Mouse (Mus musculus) spleen, adult 2 months (tissue): Measurements from ENCODE around the gene Stim1. TPM values are rescaled to one million over a fixed set of nuclear protein-coding genes. Genes with fewer than 3 reads are reported as not detected.
A peak's percentile ranks its signal among the peaks of the same experiment; 100 is the strongest.

Source experiments
- DNase-seq, 2 experiments: peaks; one replicate each; pipeline versions ENCODE4 v3.0.0 to v3.0.0-alpha.2; 2012 to 2021; ENCODE audit warnings: low spot score in 2 of 2, low read depth in 1 of 2
- H3K27ac ChIP-seq: fragments of 200-500 bp; 2 replicates; pipeline ENCODE4 v1.5.1; 2012; ENCODE audit warnings: low read length, inconsistent platforms; ENCODE audit not compliant: insufficient read depth
- H3K27me3 ChIP-seq: fragments of 200-500 bp; 2 replicates; pipeline ENCODE4 v1.6.1; 2012; ENCODE audit warnings: mild to moderate bottlenecking, moderate library complexity, low read length, inconsistent platforms; ENCODE audit not compliant: control insufficient read depth, insufficient read depth
- H3K36me3 ChIP-seq: fragments of 200-500 bp; 2 replicates; pipeline ENCODE4 v1.6.1; 2012; ENCODE audit warnings: mild to moderate bottlenecking, low read length, inconsistent platforms; ENCODE audit not compliant: control insufficient read depth, insufficient read depth
- H3K4me1 ChIP-seq: fragments of 200-500 bp; 2 replicates; pipeline ENCODE4 v1.6.1; 2011; ENCODE audit warnings: inconsistent platforms; ENCODE audit not compliant: control insufficient read depth, insufficient read depth, insufficient read length
- H3K4me3 ChIP-seq: fragments of 200-500 bp; 2 replicates; pipeline ENCODE4 v1.5.1; 2011; ENCODE audit warnings: mild to moderate bottlenecking, inconsistent platforms; ENCODE audit not compliant: insufficient read depth, insufficient read length; ENCODE audit errors: extremely low read depth
- CTCF ChIP-seq: fragments of 200-500 bp; IDR thresholded peaks from 2 replicates; pipeline ENCODE4 v1.5.1; 2011; ENCODE audit warnings: mild to moderate bottlenecking, inconsistent platforms; ENCODE audit not compliant: insufficient read depth, insufficient read length, insufficient replicate concordance; ENCODE audit errors: extremely low read depth
- POLR2A ChIP-seq: fragments of 200-500 bp; IDR thresholded peaks from 2 replicates; pipeline ENCODE4 v1.6.1; 2011; ENCODE audit warnings: low read depth, low read length, inconsistent platforms
- WGBS: fragments of 180-500 bp; shearing (Covaris S2); methylation state at CpG from one replicate; pipeline ENCODE4 v1.1.7; 2018; 5-methylcytosine and 5-hydroxymethylcytosine counted together
- polyA plus RNA-seq: library from polyadenylated mRNA; depleted of rRNA; stranded (reverse); fragments of >200 nt; gene quantifications from 2 replicates; pipeline ENCODE4 v1.2.3, GENCODE M21; 2012

Gene Stim1
- polyA plus RNA-seq, 1 experiment: 49.3 TPM

GRCm38 (mm10) chr7:102313535-102313863, 45.9 kb downstream of the Stim1 start:
- Histone ChIP-seq H3K4me3 (no peak overlapping the region), H3K27ac (no peak overlapping the region), H3K4me1 (peaks cover 5% of the 10 kb centered on the region), H3K36me3 (0 out of 2 replicates have a peak, but pooled peaks cover 1% of the 10 kb centered on the region), H3K27me3 (no peaks in the 10 kb centered on the region)
- 75% methylated on average over 2 of the region's 2 CpGs for WGBS
- TF ChIP-seq POLR2A (no peak), CTCF (no peak)
- no peak for DNase-seq

GRCm38 (mm10) chr7:102314107-102314506, 46.5 kb downstream of the Stim1 start:
- WGBS: 0% methylated on average over 1 of the region's 1 CpGs
- Histone ChIP-seq H3K4me1 (peaks cover 5% of the 10 kb centered on the region), H3K27me3 (no peaks in the 10 kb centered on the region), H3K36me3 (0 out of 2 replicates have a peak, but pooled peaks cover 1% of the 10 kb centered on the region), H3K4me3 (no peak overlapping the region), H3K27ac (no peak overlapping the region)
- DNase-seq: no peak
- TF ChIP-seq CTCF (no peak), POLR2A (no peak)

- Histone ChIP-seq H3K27ac (no peak overlapping the region; the same call in 1 of the 2 replicates), H3K4me1 (peaks cover 5% of the 10 kb centered on the region), H3K4me3 (no peak overlapping the region), H3K36me3 (0 out of 2 replicates have a peak, but pooled peaks cover 1% of the 10 kb centered on the region), H3K27me3 (no peaks in the 10 kb centered on the region)
- TF ChIP-seq CTCF: no peak
- no peak for TF ChIP-seq POLR2A
- DNase-seq: no peak
Observed at GRCm38 (mm10) chr7:102314908-102315307, 47.3 kb downstream of the Stim1 start.

GRCm38 (mm10) chr7:102315435-102315834, 47.8 kb downstream of the Stim1 start:
- TF ChIP-seq POLR2A: no peak
- no peak for TF ChIP-seq CTCF
- Histone ChIP-seq H3K4me1 (peaks cover 5% of the 10 kb centered on the region), H3K4me3 (no peak overlapping the region), H3K27ac (peak overlapping the region; percentile 62; the same call in 1 of the 2 replicates), H3K27me3 (no peaks in the 10 kb centered on the region), H3K36me3 (0 out of 2 replicates have a peak, but pooled peaks cover 1% of the 10 kb centered on the region)
- 56% methylated on average over 7 of the region's 7 CpGs for WGBS
- DNase-seq: no peak

GRCm38 (mm10) chr7:102317583-102318168, 50.1 kb downstream of the Stim1 start:
- H3K36me3 ChIP-seq: no peaks in the 10 kb centered on the region
- no peak overlapping the region for H3K27ac ChIP-seq
- H3K4me3 ChIP-seq: no peak overlapping the region
- peaks cover 5% of the 10 kb centered on the region for H3K4me1 ChIP-seq
- no peak for DNase-seq
- WGBS: 72% methylated on average over 3 of the region's 3 CpGs
- no peak for TF ChIP-seq CTCF
- no peak for TF ChIP-seq POLR2A
- H3K27me3 ChIP-seq: no peaks in the 10 kb centered on the region

GRCm38 (mm10) chr7:102322137-102322536, 54.5 kb downstream of the Stim1 start:
- Histone ChIP-seq H3K27me3 (no peaks in the 10 kb centered on the region), H3K4me1 (no peaks in the 10 kb centered on the region), H3K4me3 (no peak overlapping the region), H3K36me3 (no peaks in the 10 kb centered on the region; the same call in 1 of the 2 replicates), H3K27ac (no peak overlapping the region)
- no peak for TF ChIP-seq POLR2A
- no peak for TF ChIP-seq CTCF
- peak in 1 of 2 experiments; percentile 14 for DNase-seq
- WGBS: 77% methylated on average over 5 of the region's 5 CpGs

GRCm38 (mm10) chr7:102326323-102326722, 58.7 kb downstream of the Stim1 start:
- no peaks in the 10 kb centered on the region for H3K4me1 ChIP-seq
- no peak for DNase-seq
- no peaks in the 10 kb centered on the region for H3K27me3 ChIP-seq
- no peak overlapping the region for H3K4me3 ChIP-seq
- no peak for TF ChIP-seq CTCF
- no peak for TF ChIP-seq POLR2A
- no peak overlapping the region for H3K27ac ChIP-seq
- H3K36me3 ChIP-seq: no peaks in the 10 kb centered on the region; the same call in 1 of the 2 replicates
